In genomic region chr11:21530856-21531255, GRCm38 (mm10) we compare ENCODE assay signal across 1 mouse cellular context. TPM values are rescaled to one million over a fixed set of nuclear protein-coding genes. Genes with fewer than 3 reads are reported as not detected.
"Had no signal": no experiment of that assay in that cellular context is flagged by ENCODE, and none has a peak within 500 bp of the region (broad histone marks: within the 10 kb centered on the region; RNA-seq: fewer than 3 reads in every experiment).

No protein-coding gene starts in this region.

RNA-seq across cellular contexts. Expression of gene Wdpcp, which starts 41.2 kb away (rescaled TPM):
- polyA plus RNA-seq: erythroblast, embryonic 14.5 days had no signal
